Mouse (Mus musculus): Measurements from ENCODE around the gene Krtap1-5. TPM values are rescaled to one million over a fixed set of nuclear protein-coding genes. Genes with fewer than 3 reads are reported as not detected.

Krtap1-5 gene
- polyA plus RNA-seq, 1 experiment from 2014 or later: not detected

Other genes with a start within 250 kb of the Krtap1-5 start
- not detected in 2 replicates for gene Krt26, start 243.1 kb downstream of the Krtap1-5 start, polyA plus RNA-seq (2015; fragmentation: Nextera tagmentation; extraction: Ambion mirVana)
- not detected in 2 replicates for gene Krt27, start 229.9 kb downstream of the Krtap1-5 start, polyA plus RNA-seq (2015; fragmentation: Nextera tagmentation; extraction: Ambion mirVana)
- gene Krt28, start 206.1 kb downstream of the Krtap1-5 start, polyA plus RNA-seq (2015; fragmentation: Nextera tagmentation; extraction: Ambion mirVana): 0.19 and 0.20 TPM in 2 replicates
- 29.7 and 30.8 TPM in 2 replicates for gene Krt10, start 191.7 kb downstream of the Krtap1-5 start, polyA plus RNA-seq (2015; fragmentation: Nextera tagmentation; extraction: Ambion mirVana)
- not detected in 2 replicates for gene Krt12, start 158.8 kb downstream of the Krtap1-5 start, polyA plus RNA-seq (2015; fragmentation: Nextera tagmentation; extraction: Ambion mirVana)
- gene Krt20, start 142.9 kb downstream of the Krtap1-5 start, polyA plus RNA-seq (2015; fragmentation: Nextera tagmentation; extraction: Ambion mirVana): 0.34 and 0.47 TPM in 2 replicates
- gene Krt23, start 87.9 kb downstream of the Krtap1-5 start, polyA plus RNA-seq (2015; fragmentation: Nextera tagmentation; extraction: Ambion mirVana): 0.28 and 0.33 TPM in 2 replicates
- not detected in 2 replicates for gene Krt39, start 59.7 kb downstream of the Krtap1-5 start, polyA plus RNA-seq (2015; fragmentation: Nextera tagmentation; extraction: Ambion mirVana)
- not detected in 2 replicates for gene Krt40, start 37.9 kb downstream of the Krtap1-5 start, polyA plus RNA-seq (2015; fragmentation: Nextera tagmentation; extraction: Ambion mirVana)
- gene Krtap3-3, start 30.2 kb downstream of the Krtap1-5 start, polyA plus RNA-seq (2015; fragmentation: Nextera tagmentation; extraction: Ambion mirVana): not detected in 2 replicates
- gene Krtap3-2, start 24.2 kb downstream of the Krtap1-5 start, polyA plus RNA-seq (2015; fragmentation: Nextera tagmentation; extraction: Ambion mirVana): not detected in 2 replicates
- not detected in 2 replicates for gene Gm11939, start 21.6 kb downstream of the Krtap1-5 start, polyA plus RNA-seq (2015; fragmentation: Nextera tagmentation; extraction: Ambion mirVana)
- gene Krtap3-1, start 14.4 kb downstream of the Krtap1-5 start, polyA plus RNA-seq (2015; fragmentation: Nextera tagmentation; extraction: Ambion mirVana): not detected in 2 replicates
- gene Krtap1-4, start 2.6 kb upstream of the Krtap1-5 start, polyA plus RNA-seq (2015; fragmentation: Nextera tagmentation; extraction: Ambion mirVana): not detected in 2 replicates
- gene Krtap1-3, start 10.3 kb upstream of the Krtap1-5 start, polyA plus RNA-seq (2015; fragmentation: Nextera tagmentation; extraction: Ambion mirVana): not detected in 2 replicates
- not detected in 2 replicates for gene Krtap9-3, start 17.1 kb upstream of the Krtap1-5 start, polyA plus RNA-seq (2015; fragmentation: Nextera tagmentation; extraction: Ambion mirVana)
- gene Gm11938, start 22.3 kb upstream of the Krtap1-5 start, polyA plus RNA-seq (2015; fragmentation: Nextera tagmentation; extraction: Ambion mirVana): not detected in 2 replicates
- gene Gm11937, start 29.2 kb upstream of the Krtap1-5 start, polyA plus RNA-seq (2015; fragmentation: Nextera tagmentation; extraction: Ambion mirVana): not detected in 2 replicates
- gene Krtap2-4, start 33.8 kb upstream of the Krtap1-5 start, polyA plus RNA-seq (2015; fragmentation: Nextera tagmentation; extraction: Ambion mirVana): not detected in 2 replicates
- gene Gm11562, start 39.4 kb upstream of the Krtap1-5 start, polyA plus RNA-seq (2015; fragmentation: Nextera tagmentation; extraction: Ambion mirVana): not detected in 2 replicates
- not detected in 2 replicates for gene Krtap4-1, start 47.2 kb upstream of the Krtap1-5 start, polyA plus RNA-seq (2015; fragmentation: Nextera tagmentation; extraction: Ambion mirVana)
- gene Krtap4-2, start 54.1 kb upstream of the Krtap1-5 start, polyA plus RNA-seq (2015; fragmentation: Nextera tagmentation; extraction: Ambion mirVana): not detected in 2 replicates
- gene Krtap4-7, start 63.1 kb upstream of the Krtap1-5 start, polyA plus RNA-seq (2015; fragmentation: Nextera tagmentation; extraction: Ambion mirVana): not detected in 2 replicates
- not detected in 2 replicates for gene Gm11555, start 69.2 kb upstream of the Krtap1-5 start, polyA plus RNA-seq (2015; fragmentation: Nextera tagmentation; extraction: Ambion mirVana)
- gene Gm11563, start 77.9 kb upstream of the Krtap1-5 start, polyA plus RNA-seq (2015; fragmentation: Nextera tagmentation; extraction: Ambion mirVana): not detected in 2 replicates
- not detected in 2 replicates for gene Krtap4-6, start 84.9 kb upstream of the Krtap1-5 start, polyA plus RNA-seq (2015; fragmentation: Nextera tagmentation; extraction: Ambion mirVana)
- not detected in 2 replicates for gene Gm14190, start 109.7 kb upstream of the Krtap1-5 start, polyA plus RNA-seq (2015; fragmentation: Nextera tagmentation; extraction: Ambion mirVana)
- gene Gm14180, start 153.3 kb upstream of the Krtap1-5 start, polyA plus RNA-seq (2015; fragmentation: Nextera tagmentation; extraction: Ambion mirVana): not detected in 2 replicates
- not detected in 2 replicates for gene Gm11595, start 191.9 kb upstream of the Krtap1-5 start, polyA plus RNA-seq (2015; fragmentation: Nextera tagmentation; extraction: Ambion mirVana)
- not detected in 2 replicates for gene Krtap4-8, start 199.7 kb upstream of the Krtap1-5 start, polyA plus RNA-seq (2015; fragmentation: Nextera tagmentation; extraction: Ambion mirVana)
- gene Krtap4-9, start 204.2 kb upstream of the Krtap1-5 start, polyA plus RNA-seq (2015; fragmentation: Nextera tagmentation; extraction: Ambion mirVana): not detected in 2 replicates
- not detected in 2 replicates for gene Gm11596, start 212.5 kb upstream of the Krtap1-5 start, polyA plus RNA-seq (2015; fragmentation: Nextera tagmentation; extraction: Ambion mirVana)
- gene Gm11569, start 217.9 kb upstream of the Krtap1-5 start, polyA plus RNA-seq (2015; fragmentation: Nextera tagmentation; extraction: Ambion mirVana): not detected in 2 replicates
- gene Gm11554, start 223.4 kb upstream of the Krtap1-5 start, polyA plus RNA-seq (2015; fragmentation: Nextera tagmentation; extraction: Ambion mirVana): not detected in 2 replicates
- not detected in 2 replicates for gene Krtap4-13, start 228.9 kb upstream of the Krtap1-5 start, polyA plus RNA-seq (2015; fragmentation: Nextera tagmentation; extraction: Ambion mirVana)
- gene Gm11564, start 234.7 kb upstream of the Krtap1-5 start, polyA plus RNA-seq (2015; fragmentation: Nextera tagmentation; extraction: Ambion mirVana): not detected in 2 replicates

Data from limb, embryonic 13.5 days (tissue).